Comparison of ENCODE assay signal across 9 mouse cellular contexts in genomic region chr4:154636053-154636433, GRCm38 (mm10). TPM values are rescaled to one million over a fixed set of nuclear protein-coding genes. Genes with fewer than 3 reads are reported as not detected.
A peak's percentile ranks its signal among the peaks of the same experiment; 100 is the strongest.
DNase-seq lines count a peak whose midpoint lies in the region; ATAC-seq lines count a peak whose summit lies in the region.
"Had no signal": no experiment of that assay in that cellular context is flagged by ENCODE, and none has a peak within 500 bp of the region (broad histone marks: within the 10 kb centered on the region; RNA-seq: fewer than 3 reads in every experiment).

No protein-coding gene starts in this region.

- H3K27ac ChIP-seq in brown adipose tissue, adult 24 weeks (replicated peaks; ENCODE audit: low read depth, low read length) = peak overlapping the region; percentile 85
- peak overlapping the region; percentile 87 to 97 for H3K27ac ChIP-seq in heart, embryonic 14.5 days (replicated peaks in 1 of 2; ENCODE audit: control insufficient read depth in 1 of 2, insufficient read depth in 1 of 2, low read depth in 2 of 2, low read length in 2 of 2)
- H3K27ac ChIP-seq in midbrain, embryonic 11.5 days (ENCODE audit: low read depth, low read length) = peak overlapping the region; percentile 61

- no peaks in the 10 kb centered on the region for H3K36me3 ChIP-seq in heart, embryonic 14.5 days (ENCODE audit: control insufficient read depth, insufficient read depth, low read length)
- no peaks in the 10 kb centered on the region for H3K36me3 ChIP-seq in midbrain, embryonic 11.5 days (ENCODE audit: control insufficient read depth, insufficient read depth, low read length)
- H3K36me3 ChIP-seq: G1E had no signal

- ATAC-seq in heart, embryonic 14.5 days (ENCODE audit: insufficient number of reproducible peaks, insufficient read depth, low FRiP score, low read depth) = peak; percentile 62
- peak; percentile 83 for ATAC-seq in midbrain, embryonic 11.5 days (ENCODE audit: low FRiP score)

- H3K27me3 ChIP-seq in heart, embryonic 14.5 days (ENCODE audit: control insufficient read depth, insufficient read depth, low read length) = peaks cover 56% of the 10 kb centered on the region
- H3K27me3 ChIP-seq in midbrain, embryonic 11.5 days (ENCODE audit: control insufficient read depth, insufficient read depth, low read length) = peaks cover 89% of the 10 kb centered on the region

- H3K9me3 ChIP-seq in heart, embryonic 14.5 days (ENCODE audit: control insufficient read depth, low read length) = no peaks in the 10 kb centered on the region
- H3K9me3 ChIP-seq in midbrain, embryonic 11.5 days (ENCODE audit: control insufficient read depth, low read length) = no peaks in the 10 kb centered on the region

- no peaks in the 10 kb centered on the region; the same call in 1 of the 2 replicates for H3K4me1 ChIP-seq in brown adipose tissue, adult 24 weeks (ENCODE audit: control insufficient read depth, insufficient read depth, insufficient read length, low read length)
- H3K4me1 ChIP-seq in heart, embryonic 14.5 days (ENCODE audit: control insufficient read depth in 2 of 2, insufficient read depth in 2 of 2, low read length in 2 of 2) = peaks cover 23 to 31% of the 10 kb centered on the region in 2 experiments
- H3K4me1 ChIP-seq in midbrain, embryonic 11.5 days (ENCODE audit: control insufficient read depth, insufficient read depth, low read length) = peaks cover 33% of the 10 kb centered on the region

- peak; percentile 34 for DNase-seq in gastrocnemius, postnatal 10 days
- no peak for DNase-seq in gastrocnemius, adult 8-10 months (ENCODE audit: low spot score in 2 of 2)
- peak; percentile 60 to 72 for DNase-seq in kidney, postnatal 4 days
- DNase-seq in midbrain, embryonic 11.5 days (ENCODE audit: low spot score, missing footprints) = no peak
- no peak for DNase-seq in spleen, postnatal 4 days (ENCODE audit: low spot score in 2 of 2)
- no peak for DNase-seq in thymus, postnatal 36 days

- H3K4me2 ChIP-seq in heart, embryonic 14.5 days (ENCODE audit: low read length) = peak overlapping the region; percentile 84
- peak overlapping the region; percentile 90 for H3K4me2 ChIP-seq in midbrain, embryonic 11.5 days

- WGBS in heart, embryonic 14.5 days = 1% methylated on average over 22 of the region's 30 CpGs
- WGBS in midbrain, embryonic 11.5 days = 0% methylated on average over 26 of the region's 30 CpGs

- H3K4me3 ChIP-seq in brown adipose tissue, adult 24 weeks (ENCODE audit: insufficient read depth, low read depth, low read length) = peak overlapping the region; percentile 62
- H3K4me3 ChIP-seq in heart, embryonic 14.5 days (ENCODE audit: control insufficient read depth in 1 of 2, insufficient read depth in 1 of 2, low read depth in 1 of 2, low read length in 2 of 2) = peak overlapping the region; percentile 66 to 86
- H3K4me3 ChIP-seq in midbrain, embryonic 11.5 days (ENCODE audit: low read depth, low read length) = peak overlapping the region; percentile 58

- peak overlapping the region; percentile 99 for H3K9ac ChIP-seq in heart, embryonic 14.5 days (ENCODE audit: low read length)
- H3K9ac ChIP-seq in midbrain, embryonic 11.5 days (ENCODE audit: low read length) = peak overlapping the region; percentile 84

RNA-seq across cellular contexts. Expression of gene Prdm16, which starts 0.6 kb away (rescaled TPM):
- total RNA-seq in gastrocnemius, postnatal 10 days (2021) = 1 to 10 TPM; 2.7 to 4.1 TPM
- 1 to 10 TPM in 3 of 4 experiments, under 1 TPM in 1; 0.73 to 3.1 (median 1.4) TPM for total RNA-seq in gastrocnemius, adult 8-10 months (2022)
- 10.2 and 10.5 TPM in 2 replicates for polyA plus RNA-seq in brown adipose tissue, adult 24 weeks (2012; ENCODE audit: insufficient read depth, insufficient read length, missing spikeins)
- 18.1 and 19.5 TPM in 2 replicates for polyA plus RNA-seq in heart, embryonic 14.5 days (2014; fragmentation: Nextera tagmentation; extraction: Ambion mirVana)
- polyA plus RNA-seq in midbrain, embryonic 11.5 days (2014; fragmentation: Nextera tagmentation; extraction: Ambion mirVana) = 6.6 and 8.0 TPM in 2 replicates
- polyA plus RNA-seq: G1E had no signal

RNA-seq across cellular contexts. Expression of gene Actrt2, which starts 31.6 kb away (rescaled TPM):
- total RNA-seq in gastrocnemius, postnatal 10 days (2021) = not detected
- total RNA-seq in gastrocnemius, adult 8-10 months (2022) = not detected
- not detected in 2 replicates for polyA plus RNA-seq in brown adipose tissue, adult 24 weeks (2012; ENCODE audit: insufficient read depth, insufficient read length, missing spikeins)
- not detected in 2 replicates for polyA plus RNA-seq in heart, embryonic 14.5 days (2014; fragmentation: Nextera tagmentation; extraction: Ambion mirVana)
- polyA plus RNA-seq in midbrain, embryonic 11.5 days (2014; fragmentation: Nextera tagmentation; extraction: Ambion mirVana) = not detected in 2 replicates
- total RNA-seq: G1E had no signal
- polyA plus RNA-seq: G1E had no signal

Comparison
In these comparisons a context has a peak if more than half of its experiments do, and no peak if none do; other contexts are left out.
1. DNase-seq: peak in gastrocnemius, postnatal 10 days (single experiment) and kidney, postnatal 4 days (2 of 2); none in gastrocnemius, adult 8-10 months (0 of 2), midbrain, embryonic 11.5 days (single experiment), spleen, postnatal 4 days (0 of 2) and thymus, postnatal 36 days (0 of 2).
2. Peak in every context shown above with its lines, with median percentiles within 50 percentile points of each other: H3K27ac ChIP-seq and H3K4me3 ChIP-seq.